Mouse (Mus musculus) forebrain, embryonic 16.5 days (tissue): ENCODE data around the gene Tcf7l1. TPM values are rescaled to one million over a fixed set of nuclear protein-coding genes. Genes with fewer than 3 reads are reported as not detected.

Source experiments
- ATAC-seq: fragments of 200-750 bp; cut with Nextera tagmentation; 2 replicates; pipeline ENCODE4 v1.8.0; 2017; ENCODE audit warnings: mild to moderate bottlenecking, moderate library complexity
- H3K27ac ChIP-seq: fragments of 300-500 bp; sonication (generic); 2 replicates; pipeline ENCODE4 v1.5.1; 2014; ENCODE audit warnings: low read length, control low read depth
- H3K27me3 ChIP-seq: fragments of 300-500 bp; sonication (generic); replicated peaks from 2 replicates; pipeline ENCODE4 v1.6.1; 2014; ENCODE audit warnings: low read length; ENCODE audit not compliant: control insufficient read depth, insufficient read depth
- H3K36me3 ChIP-seq: fragments of 300-500 bp; sonication (generic); 2 replicates; pipeline ENCODE4 v1.6.1; 2014; ENCODE audit not compliant: control insufficient read depth, insufficient read depth
- H3K4me1 ChIP-seq: fragments of 300-500 bp; sonication (generic); replicated peaks from 2 replicates; pipeline ENCODE4 v1.6.1; 2014; ENCODE audit warnings: low read length; ENCODE audit not compliant: control insufficient read depth, insufficient read depth
- H3K4me2 ChIP-seq: fragments of 300-500 bp; sonication (generic); 2 replicates; pipeline ENCODE4 v1.6.1; 2014; ENCODE audit warnings: mild to moderate bottlenecking, low read length, control low read depth
- H3K4me3 ChIP-seq: fragments of 300-500 bp; sonication (generic); replicated peaks from 2 replicates; pipeline ENCODE4 v1.5.1; 2014; ENCODE audit warnings: mild to moderate bottlenecking, low read length, control low read depth
- H3K9ac ChIP-seq: fragments of 300-500 bp; sonication (generic); replicated peaks from 2 replicates; pipeline ENCODE4 v1.6.1; 2014; ENCODE audit warnings: low read depth, low read length, control low read depth
- H3K9me3 ChIP-seq: fragments of 300-500 bp; sonication (generic); 2 replicates; pipeline ENCODE4 v1.6.1; 2016; ENCODE audit warnings: low read length; ENCODE audit not compliant: control insufficient read depth
- WGBS: fragments of 180-500 bp; shearing (Covaris S2); extraction: QIAGEN DNeasy Blood & Tissue Kit; methylation state at CpG from one replicate; pipeline ENCODE4 v1.1.7; 2014; 5-methylcytosine and 5-hydroxymethylcytosine counted together
- polyA plus RNA-seq: library from polyadenylated mRNA; unstranded; fragments of >200 nt; fragmentation: Nextera tagmentation; extraction: Ambion mirVana; gene quantifications from 2 replicates; pipeline ENCODE4 v1.2.1, GENCODE M21; 2015

Gene Tcf7l1
- polyA plus RNA-seq, 1 experiment from 2014 or later, result 4.8 TPM

DNA sequence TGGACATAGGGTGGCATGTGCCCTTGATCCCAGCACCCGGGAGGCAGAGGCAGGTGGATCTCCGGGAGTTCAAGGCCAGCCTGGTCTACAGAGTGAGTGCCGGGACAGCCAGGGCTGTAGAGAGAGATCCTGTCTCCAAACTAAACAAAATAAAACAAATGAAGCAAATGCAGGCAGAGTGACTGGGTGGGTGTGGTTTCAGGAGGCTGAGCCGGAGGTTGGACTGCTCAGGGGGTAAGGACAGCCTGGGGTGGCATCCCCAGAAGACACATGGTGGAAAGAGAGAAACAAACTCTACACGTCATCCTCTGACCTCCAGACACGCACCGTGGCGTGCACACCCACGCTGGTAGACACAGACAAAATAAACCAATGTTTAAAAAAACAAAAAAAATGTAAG, 24.4 kb upstream of the Tcf7l1 start:
- Histone ChIP-seq H3K9ac (no peak overlapping the region), H3K27ac (no peak overlapping the region), H3K27me3 (no peaks in the 10 kb centered on the region), H3K9me3 (no peaks in the 10 kb centered on the region), H3K4me1 (no peaks in the 10 kb centered on the region), H3K36me3 (no peaks in the 10 kb centered on the region), H3K4me2 (no peak overlapping the region), H3K4me3 (no peak overlapping the region)
- 77% methylated on average over 9 of the region's 9 CpGs for WGBS
- no peak for ATAC-seq

DNA sequence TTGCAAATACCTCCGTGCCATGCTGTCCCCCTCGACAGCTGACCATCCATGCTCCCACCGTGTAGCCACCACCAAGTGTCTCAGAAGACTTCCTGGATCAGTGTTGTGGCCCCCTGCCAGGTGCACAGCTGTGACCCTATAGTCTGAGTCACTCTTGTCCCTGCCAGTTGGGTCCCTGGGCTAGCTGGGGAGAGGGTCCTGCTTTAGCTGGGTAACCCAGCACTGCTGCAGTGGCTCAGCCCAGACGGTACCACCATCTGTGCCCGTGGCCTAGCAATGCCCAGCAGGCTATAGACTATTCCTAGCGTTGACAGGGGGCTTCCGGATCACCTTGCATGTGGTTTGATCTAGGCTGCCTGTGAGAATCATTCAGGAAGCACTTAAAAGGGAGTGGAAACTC, 21.2 kb upstream of the Tcf7l1 start:
- ATAC-seq, result no peak
- H3K27ac ChIP-seq, result no peak overlapping the region
- 82% methylated on average over 7 of the region's 7 CpGs for WGBS

DNA sequence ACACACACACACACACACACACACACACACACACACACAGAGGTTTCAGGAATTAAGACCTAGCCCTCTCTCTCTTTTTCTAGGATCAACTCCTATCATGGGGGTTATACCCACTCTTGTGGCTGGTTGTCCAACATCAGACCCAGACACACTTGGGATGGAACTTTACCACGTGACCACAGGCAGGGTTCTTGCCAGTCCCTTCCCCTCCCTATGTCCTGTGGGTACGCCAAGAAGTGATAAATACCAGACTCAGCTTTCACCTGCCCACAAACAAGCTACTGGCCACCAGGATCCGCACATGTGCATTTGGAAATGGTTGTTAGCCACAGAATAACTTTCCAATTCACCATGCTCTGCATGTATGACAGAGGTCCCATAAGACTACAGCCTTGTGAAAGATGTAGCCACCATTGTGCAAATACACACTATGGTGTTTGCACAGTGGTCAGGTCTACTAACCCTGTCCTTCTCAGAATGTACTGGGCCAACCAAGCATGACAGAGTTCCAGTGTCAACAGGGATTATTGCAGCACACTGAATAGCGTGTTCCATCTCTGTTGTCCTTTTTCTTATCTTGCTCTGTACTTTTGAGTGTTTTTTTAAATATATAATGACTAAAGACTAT, 20.6 kb upstream of the Tcf7l1 start:
- no peaks in the 10 kb centered on the region for H3K4me1 ChIP-seq
- no peaks in the 10 kb centered on the region for H3K27me3 ChIP-seq
- H3K9ac ChIP-seq, result no peak overlapping the region
- no peak overlapping the region for H3K4me3 ChIP-seq
- no peaks in the 10 kb centered on the region for H3K36me3 ChIP-seq
- ATAC-seq, result no peak
- no peaks in the 10 kb centered on the region for H3K9me3 ChIP-seq
- no peak overlapping the region for H3K4me2 ChIP-seq
- WGBS, result 88% methylated on average over 4 of the region's 4 CpGs
- no peak overlapping the region for H3K27ac ChIP-seq

More for the DNA sequence above, 21.2 kb upstream of the Tcf7l1 start:
- Histone ChIP-seq H3K27me3 (no peaks in the 10 kb centered on the region), H3K9ac (no peak overlapping the region), H3K4me3 (no peak overlapping the region), H3K4me2 (no peak overlapping the region), H3K9me3 (no peaks in the 10 kb centered on the region), H3K4me1 (no peaks in the 10 kb centered on the region), H3K36me3 (no peaks in the 10 kb centered on the region)

DNA sequence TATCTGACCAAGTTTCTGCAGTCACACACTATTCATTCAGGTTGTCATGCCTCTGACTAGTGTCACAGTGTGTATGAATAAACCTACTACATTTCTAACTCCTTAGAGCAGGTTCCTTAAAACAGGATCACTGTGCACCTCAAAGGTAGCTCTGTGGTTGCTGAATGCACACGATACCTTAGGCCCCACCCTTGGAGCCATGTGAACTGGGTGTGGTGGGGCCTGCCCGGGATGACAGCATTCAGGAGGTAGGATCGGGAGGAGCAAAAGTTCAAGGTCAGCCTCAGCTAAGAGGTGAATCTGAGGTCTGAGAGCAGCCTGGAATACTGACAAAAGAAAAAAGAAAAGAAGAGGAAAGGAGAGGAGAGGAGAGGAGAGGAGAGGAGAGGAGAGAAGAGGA, 19.3 kb upstream of the Tcf7l1 start:
- Histone ChIP-seq H3K27me3 (no peaks in the 10 kb centered on the region), H3K9ac (no peak overlapping the region), H3K4me2 (no peak overlapping the region), H3K4me1 (no peaks in the 10 kb centered on the region), H3K9me3 (no peaks in the 10 kb centered on the region), H3K36me3 (no peaks in the 10 kb centered on the region), H3K4me3 (no peak overlapping the region), H3K27ac (no peak overlapping the region)
- ATAC-seq, result no peak
- WGBS, result 73% methylated on average over 3 of the region's 3 CpGs

DNA sequence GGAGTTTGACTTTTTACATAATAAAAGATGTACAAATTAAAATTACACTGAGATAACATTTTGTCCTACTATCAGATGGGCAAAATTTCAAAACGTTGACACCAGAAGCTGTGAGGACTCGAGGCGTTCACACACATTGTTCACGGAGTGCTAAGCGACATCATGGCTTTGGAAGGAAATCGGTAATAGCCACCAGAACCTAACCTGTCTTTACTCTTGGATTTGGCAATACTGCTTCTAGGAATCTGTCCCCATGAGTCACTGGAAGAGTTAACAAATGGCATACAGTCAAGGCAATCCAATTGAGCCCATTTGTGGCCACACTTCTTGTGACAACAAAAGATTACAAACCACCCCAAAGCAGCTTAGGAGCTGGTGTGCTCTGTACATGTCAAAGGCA, 14.6 kb upstream of the Tcf7l1 start:
- 88% methylated on average over 6 of the region's 6 CpGs for WGBS
- no peak for ATAC-seq

DNA sequence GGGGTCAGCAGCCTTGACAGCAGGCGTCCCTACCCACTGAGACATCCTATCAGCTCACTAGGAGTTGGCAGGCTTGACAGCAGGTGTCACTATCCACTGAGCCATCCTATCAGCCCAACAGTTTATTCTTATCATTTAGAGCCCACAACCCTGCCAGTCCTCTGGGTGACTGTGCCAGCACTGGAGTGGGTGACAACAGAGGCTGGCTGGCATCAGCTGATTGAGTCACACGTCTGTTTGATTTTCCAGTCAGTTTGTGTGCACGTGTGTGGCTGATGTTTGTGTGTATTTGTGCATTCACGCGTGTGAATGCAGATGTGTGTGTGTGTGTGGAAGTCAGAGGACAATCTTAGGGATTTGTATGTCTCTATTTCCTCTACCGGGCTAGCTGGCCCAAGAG, 13.1 kb upstream of the Tcf7l1 start:
- no peak for ATAC-seq
- Histone ChIP-seq H3K36me3 (no peaks in the 10 kb centered on the region), H3K27ac (no peak overlapping the region), H3K9ac (no peak overlapping the region), H3K27me3 (no peaks in the 10 kb centered on the region), H3K9me3 (no peaks in the 10 kb centered on the region), H3K4me3 (no peak overlapping the region), H3K4me1 (no peaks in the 10 kb centered on the region), H3K4me2 (no peak overlapping the region)
- WGBS, result 85% methylated on average over 6 of the region's 6 CpGs

More for the DNA sequence above, 14.6 kb upstream of the Tcf7l1 start:
- no peak overlapping the region for H3K4me2 ChIP-seq
- H3K4me1 ChIP-seq, result no peaks in the 10 kb centered on the region
- H3K9me3 ChIP-seq, result no peaks in the 10 kb centered on the region
- no peak overlapping the region for H3K27ac ChIP-seq
- H3K9ac ChIP-seq, result no peak overlapping the region
- no peaks in the 10 kb centered on the region for H3K36me3 ChIP-seq
- H3K27me3 ChIP-seq, result no peaks in the 10 kb centered on the region
- H3K4me3 ChIP-seq, result no peak overlapping the region

DNA sequence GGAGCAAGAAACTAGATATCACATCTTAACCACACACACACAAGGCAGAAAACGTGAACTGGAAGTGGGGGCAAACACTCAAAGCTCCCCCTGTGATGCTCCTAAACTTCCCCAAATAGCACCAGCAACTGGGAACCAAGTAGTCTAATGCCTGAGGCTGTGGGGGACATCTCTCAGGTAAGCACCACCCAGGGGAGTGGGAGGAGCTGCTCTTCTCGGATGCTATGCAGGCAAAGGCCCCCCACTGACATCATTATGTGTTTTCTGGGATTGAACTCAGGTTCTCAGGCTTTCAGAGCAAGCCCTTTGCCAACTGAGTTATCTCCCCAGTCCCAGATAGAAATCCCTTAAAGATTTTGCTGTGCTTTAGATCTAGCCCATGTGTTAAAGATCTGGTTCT, 11.6 kb upstream of the Tcf7l1 start:
- no peak overlapping the region for H3K4me3 ChIP-seq
- H3K9ac ChIP-seq, result no peak overlapping the region
- H3K36me3 ChIP-seq, result no peaks in the 10 kb centered on the region
- no peaks in the 10 kb centered on the region for H3K9me3 ChIP-seq
- ATAC-seq, result no peak
- no peak overlapping the region for H3K27ac ChIP-seq
- H3K27me3 ChIP-seq, result no peaks in the 10 kb centered on the region
- no peaks in the 10 kb centered on the region for H3K4me1 ChIP-seq
- WGBS, result 48% methylated on average over 2 of the region's 2 CpGs
- H3K4me2 ChIP-seq, result no peak overlapping the region

DNA sequence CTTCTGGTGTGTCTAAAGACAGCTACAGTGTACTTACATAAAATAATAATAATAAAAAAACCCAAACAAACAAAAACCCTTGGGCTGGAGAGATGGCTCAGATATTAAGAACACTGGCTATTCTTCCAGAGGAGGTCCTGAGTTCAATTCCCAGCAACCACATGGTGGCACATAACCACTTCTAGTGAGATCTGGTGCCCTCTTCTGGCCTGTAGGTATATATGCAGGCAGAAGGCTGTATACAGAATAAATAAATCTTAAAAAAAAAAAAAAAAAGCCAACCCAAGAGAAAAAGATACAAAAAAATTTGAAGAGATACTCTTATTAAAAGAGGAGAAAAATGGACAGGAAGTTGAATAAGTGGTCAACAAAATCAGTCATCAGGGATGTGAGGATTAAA, 8.7 kb upstream of the Tcf7l1 start:
- ATAC-seq, result no peak
- no peaks in the 10 kb centered on the region for H3K36me3 ChIP-seq
- no peak overlapping the region for H3K4me2 ChIP-seq
- H3K4me3 ChIP-seq, result no peak overlapping the region
- H3K27ac ChIP-seq, result no peak overlapping the region
- no peaks in the 10 kb centered on the region for H3K4me1 ChIP-seq
- H3K9ac ChIP-seq, result no peak overlapping the region
- H3K27me3 ChIP-seq, result no peaks in the 10 kb centered on the region
- H3K9me3 ChIP-seq, result no peaks in the 10 kb centered on the region

DNA sequence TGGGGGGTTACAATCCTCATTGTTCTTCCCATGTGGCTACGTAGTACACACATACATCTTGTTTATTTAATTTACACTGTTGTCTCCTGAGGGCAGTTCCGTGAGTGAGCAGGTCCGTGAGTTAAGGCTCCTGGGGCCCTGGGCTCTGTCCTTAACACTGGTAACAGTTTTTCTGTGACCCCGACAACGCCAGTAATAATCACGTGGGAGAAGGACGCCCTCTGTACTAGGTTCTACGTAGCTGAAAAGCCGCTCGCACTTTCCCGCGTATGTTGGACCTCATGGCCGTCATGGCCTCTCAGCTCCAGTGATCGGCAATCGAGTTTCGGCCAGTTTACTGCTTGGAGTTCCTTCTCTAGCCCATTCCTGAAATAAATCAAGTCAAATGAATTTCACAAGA, 6.4 kb upstream of the Tcf7l1 start:
- Histone ChIP-seq H3K4me2 (no peak overlapping the region), H3K4me3 (no peak overlapping the region), H3K4me1 (no peaks in the 10 kb centered on the region), H3K27me3 (no peaks in the 10 kb centered on the region), H3K27ac (no peak overlapping the region), H3K9me3 (no peaks in the 10 kb centered on the region), H3K36me3 (no peaks in the 10 kb centered on the region), H3K9ac (no peak overlapping the region)
- no peak for ATAC-seq
- 55% methylated on average over 16 of the region's 16 CpGs for WGBS

DNA sequence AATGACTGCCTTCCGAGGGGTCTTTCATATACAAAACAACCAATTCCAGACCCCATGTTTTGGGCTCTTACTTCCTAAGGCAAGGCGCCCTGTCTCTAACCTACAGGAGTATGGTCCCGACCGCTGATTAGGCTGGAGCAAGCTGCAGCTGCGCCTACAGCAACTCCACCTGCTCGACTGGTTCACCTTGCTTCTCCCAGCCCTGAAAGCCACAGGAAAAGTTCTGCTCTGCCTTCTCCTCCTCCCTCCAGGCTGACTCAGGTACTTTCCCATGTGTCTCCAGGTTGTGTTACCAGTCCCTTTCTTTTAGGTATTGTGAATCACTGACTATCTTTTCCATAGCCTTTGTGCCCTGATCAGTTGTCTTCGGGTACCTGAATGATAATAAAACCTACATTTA, 5.8 kb upstream of the Tcf7l1 start:
- ATAC-seq, result no peak
- Histone ChIP-seq H3K36me3 (no peaks in the 10 kb centered on the region), H3K27me3 (0 out of 2 replicates have a peak, but pooled peaks cover 2% of the 10 kb centered on the region), H3K4me2 (no peak overlapping the region), H3K27ac (no peak overlapping the region), H3K4me3 (no peak overlapping the region), H3K4me1 (no peaks in the 10 kb centered on the region), H3K9ac (no peak overlapping the region), H3K9me3 (no peaks in the 10 kb centered on the region)
- 47% methylated on average over 7 of the region's 7 CpGs for WGBS
